Mouse (Mus musculus) hindbrain, embryonic 12.5 days (tissue): ENCODE results near the gene Batf2. TPM values are rescaled to one million over a fixed set of nuclear protein-coding genes. Genes with fewer than 3 reads are reported as not detected.

Source experiments
- ATAC-seq: fragments of 200-750 bp; cut with Nextera tagmentation; 2 replicates; pipeline ENCODE4 v1.8.0; 2017; ENCODE audit warnings: moderate TSS enrichment; ENCODE audit not compliant: low FRiP score
- H3K27ac ChIP-seq: fragments of 300-500 bp; sonication (generic); 2 replicates; pipeline ENCODE4 v1.5.1; 2016; ENCODE audit warnings: mild to moderate bottlenecking
- H3K27me3 ChIP-seq: fragments of 300-500 bp; sonication (generic); 2 replicates; pipeline ENCODE4 v1.6.1; 2016; ENCODE audit warnings: mild to moderate bottlenecking
- H3K36me3 ChIP-seq: fragments of 300-500 bp; sonication (generic); 2 replicates; pipeline ENCODE4 v1.6.1; 2016; ENCODE audit warnings: mild to moderate bottlenecking
- H3K4me1 ChIP-seq: fragments of 300-500 bp; sonication (generic); 2 replicates; pipeline ENCODE4 v1.6.1; 2016
- H3K4me2 ChIP-seq: fragments of 300-500 bp; sonication (generic); replicated peaks from 2 replicates; pipeline ENCODE4 v1.6.1; 2016; ENCODE audit warnings: mild to moderate bottlenecking
- H3K4me3 ChIP-seq: fragments of 300-500 bp; sonication (generic); 2 replicates; pipeline ENCODE4 v1.5.1; 2016; ENCODE audit warnings: mild to moderate bottlenecking
- H3K9ac ChIP-seq: fragments of 300-500 bp; sonication (generic); 2 replicates; pipeline ENCODE4 v1.6.1; 2016; ENCODE audit warnings: mild to moderate bottlenecking, moderate library complexity
- H3K9me3 ChIP-seq: fragments of 300-500 bp; sonication (generic); replicated peaks from 2 replicates; pipeline ENCODE4 v1.6.1; 2016; ENCODE audit warnings: mild to moderate bottlenecking
- WGBS: fragments of 180-500 bp; shearing (Covaris S2); methylation state at CpG from one replicate; pipeline ENCODE4 v1.1.7; 2016; 5-methylcytosine and 5-hydroxymethylcytosine counted together
- polyA plus RNA-seq: library from polyadenylated mRNA; unstranded; fragments of >200 nt; fragmentation: Nextera tagmentation; extraction: Ambion mirVana; gene quantifications from 2 replicates; pipeline ENCODE4 v1.2.1, GENCODE M21; 2016

Batf2 gene
- 0.22 TPM in 1 of 2 replicates, not detected in the other for polyA plus RNA-seq

- Histone ChIP-seq H3K9me3 (no peaks in the 10 kb centered on the region), H3K36me3 (peaks cover 20% of the 10 kb centered on the region), H3K4me2 (peak within 1 kb of the TSS; percentile 72), H3K27ac (peak within 1 kb of the TSS; percentile 99), H3K4me3 (peak within 1 kb of the TSS; percentile 68), H3K27me3 (no peaks in the 10 kb centered on the region), H3K9ac (peak within 1 kb of the TSS; percentile 85), H3K4me1 (peaks cover 10% of the 10 kb centered on the region)
- ATAC-seq = peak; percentile 95
- under 1% methylated on average over 63 of the region's 68 CpGs for WGBS
Observed at GRCm38 (mm10) chr19:6140678-6141393, at the start of gene Batf2. Batf2 (plus strand) TSS chr19:6140983.

- peaks cover 31% of the 10 kb centered on the region for H3K36me3 ChIP-seq
Observed at GRCm38 (mm10) chr19:6094119-6094518, 46.7 kb upstream of the Batf2 start, which contains the start of gene AC131692.1. AC131692.1 (plus strand) TSS chr19:6094419.

GRCm38 (mm10) chr19:6097847-6098246 is 42.9 kb upstream of the Batf2 start:
- Histone ChIP-seq H3K4me1 (no peaks in the 10 kb centered on the region), H3K4me2 (no peak overlapping the region), H3K9me3 (no peaks in the 10 kb centered on the region), H3K36me3 (peaks cover 4% of the 10 kb centered on the region; the same call in 1 of the 2 replicates), H3K4me3 (no peak overlapping the region), H3K27ac (no peak overlapping the region), H3K9ac (no peak overlapping the region), H3K27me3 (no peaks in the 10 kb centered on the region)
- no peak for ATAC-seq
- 89% methylated on average over 3 of the region's 3 CpGs for WGBS

More at GRCm38 (mm10) chr19:6094119-6094518, 46.7 kb upstream of the Batf2 start, which contains the start of gene AC131692.1:
- ATAC-seq = no peak
- H3K9ac ChIP-seq = no peak within 1 kb of the TSS
- no peaks in the 10 kb centered on the region for H3K27me3 ChIP-seq
- 91% methylated on average over 7 of the region's 7 CpGs for WGBS
- no peak within 1 kb of the TSS for H3K27ac ChIP-seq
- no peak within 1 kb of the TSS for H3K4me3 ChIP-seq
- H3K9me3 ChIP-seq = no peaks in the 10 kb centered on the region
- no peak within 1 kb of the TSS for H3K4me2 ChIP-seq
- H3K4me1 ChIP-seq = no peaks in the 10 kb centered on the region

GRCm38 (mm10) chr19:6101186-6101585 is 39.6 kb upstream of the Batf2 start:
- Histone ChIP-seq H3K27ac (no peak overlapping the region), H3K36me3 (no peaks in the 10 kb centered on the region), H3K9ac (no peak overlapping the region), H3K4me2 (no peak overlapping the region), H3K4me3 (no peak overlapping the region), H3K4me1 (no peaks in the 10 kb centered on the region), H3K9me3 (no peaks in the 10 kb centered on the region), H3K27me3 (no peaks in the 10 kb centered on the region)
- WGBS = 54% methylated on average over 6 of the region's 6 CpGs
- ATAC-seq = no peak

GRCm38 (mm10) chr19:6102169-6102853 is 38.5 kb upstream of the Batf2 start:
- no peaks in the 10 kb centered on the region for H3K9me3 ChIP-seq
- H3K4me1 ChIP-seq = no peaks in the 10 kb centered on the region
- H3K27me3 ChIP-seq = no peaks in the 10 kb centered on the region
- no peak overlapping the region for H3K9ac ChIP-seq
- no peak overlapping the region for H3K4me3 ChIP-seq
- H3K27ac ChIP-seq = no peak overlapping the region
- H3K4me2 ChIP-seq = no peak overlapping the region
- H3K36me3 ChIP-seq = no peaks in the 10 kb centered on the region
- ATAC-seq = no peak
- 80% methylated on average over 6 of the region's 6 CpGs for WGBS

- Histone ChIP-seq H3K27me3 (no peaks in the 10 kb centered on the region), H3K4me3 (no peak overlapping the region), H3K9ac (no peak overlapping the region), H3K27ac (no peak overlapping the region), H3K4me1 (no peaks in the 10 kb centered on the region), H3K9me3 (no peaks in the 10 kb centered on the region), H3K4me2 (no peak overlapping the region), H3K36me3 (no peaks in the 10 kb centered on the region)
- WGBS = 85% methylated on average over 4 of the region's 4 CpGs
- ATAC-seq = no peak
Observed at GRCm38 (mm10) chr19:6104476-6104875, 36.3 kb upstream of the Batf2 start.

GRCm38 (mm10) chr19:6105586-6105985 is 35.2 kb upstream of the Batf2 start, which contains the start of gene Naaladl1:
Naaladl1 (plus strand) TSS chr19:6105782.
- no peak within 1 kb of the TSS for H3K9ac ChIP-seq
- H3K4me3 ChIP-seq = no peak within 1 kb of the TSS
- no peaks in the 10 kb centered on the region for H3K27me3 ChIP-seq
- H3K4me1 ChIP-seq = no peaks in the 10 kb centered on the region
- no peak within 1 kb of the TSS for H3K4me2 ChIP-seq
- WGBS = 86% methylated on average over 7 of the region's 7 CpGs
- H3K36me3 ChIP-seq = no peaks in the 10 kb centered on the region
- no peak within 1 kb of the TSS for H3K27ac ChIP-seq
- no peaks in the 10 kb centered on the region for H3K9me3 ChIP-seq
- no peak for ATAC-seq

GRCm38 (mm10) chr19:6113116-6113515 is 27.7 kb upstream of the Batf2 start:
- Histone ChIP-seq H3K27ac (no peak overlapping the region), H3K4me1 (peaks cover 17% of the 10 kb centered on the region), H3K9ac (no peak overlapping the region), H3K4me3 (no peak overlapping the region), H3K9me3 (no peaks in the 10 kb centered on the region), H3K36me3 (peaks cover 37% of the 10 kb centered on the region), H3K4me2 (no peak overlapping the region), H3K27me3 (no peaks in the 10 kb centered on the region)
- no peak for ATAC-seq
- WGBS = 62% methylated on average over 6 of the region's 6 CpGs

GRCm38 (mm10) chr19:6116113-6116850 is 24.5 kb upstream of the Batf2 start:
- Histone ChIP-seq H3K9ac (peak overlapping the region; percentile 46), H3K27me3 (no peaks in the 10 kb centered on the region), H3K27ac (no peak overlapping the region), H3K4me3 (peak overlapping the region; percentile 86; the same call in 1 of the 2 replicates), H3K36me3 (peaks cover 40% of the 10 kb centered on the region), H3K4me1 (peaks cover 27% of the 10 kb centered on the region), H3K9me3 (no peaks in the 10 kb centered on the region), H3K4me2 (peak overlapping the region; percentile 80; the same call in 1 of the 2 replicates)
- WGBS = 93% methylated on average over 15 of the region's 15 CpGs
- ATAC-seq = no peak

GRCm38 (mm10) chr19:6117346-6117985 is 23.3 kb upstream of the Batf2 start:
- H3K27ac ChIP-seq = peak overlapping the region; percentile 93
- H3K9ac ChIP-seq = peak overlapping the region; percentile 89
- no peaks in the 10 kb centered on the region for H3K27me3 ChIP-seq
- WGBS = 6% methylated on average over 29 of the region's 32 CpGs
- peak overlapping the region; percentile 80 for H3K4me2 ChIP-seq
- no peaks in the 10 kb centered on the region for H3K9me3 ChIP-seq
- H3K4me1 ChIP-seq = peaks cover 31% of the 10 kb centered on the region
- H3K36me3 ChIP-seq = peaks cover 41% of the 10 kb centered on the region
- peak overlapping the region; percentile 86 for H3K4me3 ChIP-seq
- no peak for ATAC-seq

GRCm38 (mm10) chr19:6117986-6118676 is 22.7 kb upstream of the Batf2 start, which contains the start of gene Sac3d1:
Sac3d1 (minus strand) TSS chr19:6118650.
- peak within 1 kb of the TSS; percentile 93 for H3K27ac ChIP-seq
- H3K9me3 ChIP-seq = no peaks in the 10 kb centered on the region
- H3K4me1 ChIP-seq = peaks cover 31% of the 10 kb centered on the region
- H3K4me3 ChIP-seq = peak within 1 kb of the TSS; percentile 86
- H3K4me2 ChIP-seq = peak within 1 kb of the TSS; percentile 80
- no peaks in the 10 kb centered on the region for H3K27me3 ChIP-seq
- H3K9ac ChIP-seq = peak within 1 kb of the TSS; percentile 89
- WGBS = under 1% methylated on average over 77 of the region's 77 CpGs
- peak; percentile 90 for ATAC-seq
- peaks cover 35% of the 10 kb centered on the region for H3K36me3 ChIP-seq
